Mouse (Mus musculus) adrenal gland, postnatal 25 days (tissue): ENCODE data around the gene Rnf13. TPM values are rescaled to one million over a fixed set of nuclear protein-coding genes. Genes with fewer than 3 reads are reported as not detected.
"Not testable (repeated sequence)": the region's sequence is repeated elsewhere in the genome, so short reads cannot be mapped to it uniquely, and the experiment has no call there.

Experiments
- DNase-seq: peaks from one replicate; pipeline ENCODE4 v3.0.0; 2021; ENCODE audit warnings: mixed read lengths
- long read RNA-seq: library from polyadenylated mRNA; stranded (forward); transcript quantifications from one replicate; pipeline ENCODE4 v2.0.0, GENCODE M21; 2021
- total RNA-seq: library from RNA; stranded (reverse); gene quantifications from 2 replicates; pipeline ENCODE4 v1.2.3, GENCODE M21; 2021

Rnf13 gene
- 90.6 and 118 TPM in 2 replicates for total RNA-seq
- long read RNA-seq, transcript Rnf13-209 (9 exons, 1,062 nt): minor isoform, 7 of 101 reads
- long read RNA-seq, transcript Rnf13-201 (10 exons, 2,678 nt): major isoform, 74 of 101 reads
- long read RNA-seq, partial matches to known transcripts: 1 of 101 reads
- long read RNA-seq, other reads (novel, unspliced or antisense): 18 of 101 reads

GRCm38 (mm10) chr3:57735511-57736370, at the start of gene Rnf13:
Gene Rnf13 (plus strand): TSS chr3:57736062.
- peak; percentile 95 for DNase-seq

- no peak for DNase-seq
Observed at GRCm38 (mm10) chr3:57691772-57692171, 44.1 kb upstream of the Rnf13 start.

- no peak for DNase-seq
Observed at GRCm38 (mm10) chr3:57692719-57693118, 43.1 kb upstream of the Rnf13 start, which contains the start of gene Ankub1. Gene Ankub1 (minus strand): TSS chr3:57692799.

GRCm38 (mm10) chr3:57696249-57696648, 39.6 kb upstream of the Rnf13 start:
- DNase-seq: no peak

GRCm38 (mm10) chr3:57696779-57697178, 39.1 kb upstream of the Rnf13 start:
- DNase-seq: no peak

- no peak for DNase-seq
Observed at GRCm38 (mm10) chr3:57714151-57714550, 21.7 kb upstream of the Rnf13 start.

- no peak for DNase-seq
Observed at GRCm38 (mm10) chr3:57732206-57732915, 3.5 kb upstream of the Rnf13 start.

- DNase-seq: no peak
Observed at GRCm38 (mm10) chr3:57736419-57737095, 695 bp downstream of the Rnf13 start.

- DNase-seq: no peak
Observed at GRCm38 (mm10) chr3:57739830-57740229, 4.0 kb downstream of the Rnf13 start.

- no peak for DNase-seq
Observed at GRCm38 (mm10) chr3:57748576-57749267, 12.9 kb downstream of the Rnf13 start.

- DNase-seq: no peak
Observed at GRCm38 (mm10) chr3:57776915-57777314, 41.1 kb downstream of the Rnf13 start.

- no peak for DNase-seq
Observed at GRCm38 (mm10) chr3:57788472-57788871, 52.6 kb downstream of the Rnf13 start.

GRCm38 (mm10) chr3:57789005-57789962, 53.4 kb downstream of the Rnf13 start:
- DNase-seq: no peak

- no peak for DNase-seq
Observed at GRCm38 (mm10) chr3:57791104-57791503, 55.2 kb downstream of the Rnf13 start.

- DNase-seq: not testable (repeated sequence)
Observed at GRCm38 (mm10) chr3:57795071-57795470, 59.2 kb downstream of the Rnf13 start.

- no peak for DNase-seq
Observed at GRCm38 (mm10) chr3:57815447-57815846, 79.6 kb downstream of the Rnf13 start.

- no peak for DNase-seq
Observed at GRCm38 (mm10) chr3:57825866-57826265, 90.0 kb downstream of the Rnf13 start.

GRCm38 (mm10) chr3:57833585-57833984, 97.7 kb downstream of the Rnf13 start:
- no peak for DNase-seq

- no peak for DNase-seq
Observed at GRCm38 (mm10) chr3:57836911-57837310, 101.0 kb downstream of the Rnf13 start.

- DNase-seq: no peak
Observed at GRCm38 (mm10) chr3:57843775-57844174, 107.9 kb downstream of the Rnf13 start.
